Mouse (Mus musculus) CH12.LX (cell line): ENCODE data around the gene Alg12.

Experiments
- CTCF ChIP-seq, 2 experiments: IDR thresholded peaks in 1 of 2; conservative IDR thresholded peaks in 1 of 2; 2 replicates each; pipeline ENCODE4 v1.5.1; 2011 to 2012; ENCODE audit warnings: low read depth in 2 of 2, low read length in 2 of 2, improper control_type of control experiment in 1 of 2, inconsistent platforms in 1 of 2, mild to moderate bottlenecking in 1 of 2, moderate library complexity in 1 of 2
- NRF1 ChIP-seq: IDR thresholded peaks from 2 replicates; pipeline ENCODE4 v1.6.1; 2014; ENCODE audit warnings: low read depth, mild to moderate bottlenecking, inconsistent platforms, low read length, improper control_type of control experiment, moderate library complexity

GRCm38 (mm10) chr15:88830696-88831095 is 11.6 kb upstream of the Alg12 start:
- TF ChIP-seq CTCF (conservative IDR thresholded peaks at IDR 0.05 in 1 of 2, IDR thresholded peaks at IDR 0.05 in 1 of 2; ENCODE audit: low read depth in 2 of 2, low read length in 2 of 2), result no peak
- TF ChIP-seq NRF1, result no peak
